Mouse (Mus musculus): ENCODE data around the gene Ccl1.

DNA sequence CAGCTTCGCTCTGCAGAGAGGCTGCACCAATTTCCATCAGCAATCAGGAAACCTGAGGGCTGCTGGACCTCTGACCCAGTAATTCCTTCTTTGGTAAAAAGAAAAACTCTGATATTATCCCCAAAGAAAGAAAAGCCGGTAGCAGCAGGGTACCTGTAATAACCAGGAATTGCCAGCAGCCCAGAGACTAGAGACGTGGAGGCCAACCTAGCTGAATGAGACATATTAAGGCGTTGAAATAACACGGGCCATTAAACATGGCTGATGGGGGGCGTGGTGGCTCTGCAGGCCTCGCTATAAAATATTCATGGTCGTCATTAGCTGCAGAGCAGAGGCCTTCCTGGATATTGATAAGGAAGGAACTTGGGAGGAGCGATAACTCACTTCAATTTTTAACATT lies 78.5 kb downstream of the Ccl1 start:
- no peak for TF ChIP-seq EP300 (IDR thresholded peaks at IDR 0.05; ENCODE audit: low read depth)
- TF ChIP-seq CTCF (IDR thresholded peaks at IDR 0.05; ENCODE audit: low read depth), result no peak

Measured in liver, postnatal 0 days (tissue).